Mouse (Mus musculus): Measurements from ENCODE around the gene 1810046K07Rik.

DNA sequence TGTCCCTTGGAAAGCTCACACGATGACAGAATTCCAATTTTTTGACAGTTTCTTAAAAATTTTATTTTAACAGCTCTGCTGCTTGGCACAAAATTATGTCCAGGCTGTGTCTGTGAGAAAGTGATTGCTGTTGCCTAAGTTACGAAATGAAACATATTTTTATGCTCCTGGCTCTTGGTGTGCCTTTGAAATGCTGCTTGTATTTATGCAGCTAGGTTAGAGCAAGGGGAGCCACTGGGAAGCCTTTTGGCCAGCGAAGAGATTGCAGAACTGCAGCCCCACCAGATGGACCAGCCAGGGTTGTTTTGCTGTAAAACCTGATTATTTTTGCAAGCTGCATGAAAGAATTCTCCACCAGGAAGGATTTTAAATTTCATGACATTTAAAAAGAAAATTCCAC is 23.6 kb downstream of the 1810046K07Rik start:
- TF ChIP-seq CTCF (IDR thresholded peaks at IDR 0.05; ENCODE audit: extremely low read depth, insufficient read depth, insufficient read length, insufficient replicate concordance): no peak
- no peak for TF ChIP-seq POLR2A (IDR thresholded peaks at IDR 0.05; ENCODE audit: low read depth, low read length)

All from spleen, adult 2 months (tissue).